Mouse (Mus musculus) intestine, embryonic 16.5 days (tissue): ENCODE results near the gene Il1rapl1. TPM values are rescaled to one million over a fixed set of nuclear protein-coding genes. Genes with fewer than 3 reads are reported as not detected.
"Not testable (repeated sequence)": the region's sequence is repeated elsewhere in the genome, so short reads cannot be mapped to it uniquely, and the experiment has no call there.

Experiments
- ATAC-seq: fragments of 200-750 bp; cut with Nextera tagmentation; 2 replicates; pipeline ENCODE4 v1.8.0; 2017; ENCODE audit warnings: moderate TSS enrichment, moderate library complexity
- H3K27ac ChIP-seq: fragments of 300-500 bp; sonication (generic); 2 replicates; pipeline ENCODE4 v1.5.1; 2014; ENCODE audit warnings: mild to moderate bottlenecking, low read length
- H3K27me3 ChIP-seq: fragments of 300-500 bp; sonication (generic); replicated peaks from 2 replicates; pipeline ENCODE4 v1.6.1; 2014; ENCODE audit warnings: low read length, control low read depth, mixed read lengths; ENCODE audit not compliant: control insufficient read depth, insufficient read depth
- H3K36me3 ChIP-seq: fragments of 300-500 bp; sonication (generic); 2 replicates; pipeline ENCODE4 v1.6.1; 2014; ENCODE audit warnings: low read length, control low read depth; ENCODE audit not compliant: control insufficient read depth, insufficient read depth
- H3K4me1 ChIP-seq: fragments of 300-500 bp; sonication (generic); 2 replicates; pipeline ENCODE4 v1.6.1; 2014; ENCODE audit warnings: low read length, control low read depth, mixed read lengths; ENCODE audit not compliant: control insufficient read depth, insufficient read depth
- H3K4me2 ChIP-seq: fragments of 300-500 bp; sonication (generic); 2 replicates; pipeline ENCODE4 v1.6.1; 2014; ENCODE audit warnings: low read depth, low read length, control low read depth
- H3K4me3 ChIP-seq: fragments of 300-500 bp; sonication (generic); 2 replicates; pipeline ENCODE4 v1.5.1; 2014; ENCODE audit warnings: mild to moderate bottlenecking, low read length
- H3K9ac ChIP-seq: fragments of 300-500 bp; sonication (generic); 2 replicates; pipeline ENCODE4 v1.6.1; 2014; ENCODE audit warnings: low read depth, low read length
- H3K9me3 ChIP-seq: fragments of 300-500 bp; sonication (generic); 2 replicates; pipeline ENCODE4 v1.6.1; 2016; ENCODE audit warnings: low read length, control low read depth; ENCODE audit not compliant: control insufficient read depth
- WGBS: fragments of 180-500 bp; shearing (Covaris S2); extraction: QIAGEN DNeasy Blood & Tissue Kit; methylation state at CpG from one replicate; pipeline ENCODE4 v1.1.7; 2014; 5-methylcytosine and 5-hydroxymethylcytosine counted together
- polyA plus RNA-seq: library from polyadenylated mRNA; unstranded; fragments of >200 nt; fragmentation: Nextera tagmentation; extraction: Ambion mirVana; gene quantifications from 2 replicates; pipeline ENCODE4 v1.2.1, GENCODE M21; 2015

The Il1rapl1 gene
- polyA plus RNA-seq, 1 experiment from 2014 or later, result 0.39 TPM

DNA sequence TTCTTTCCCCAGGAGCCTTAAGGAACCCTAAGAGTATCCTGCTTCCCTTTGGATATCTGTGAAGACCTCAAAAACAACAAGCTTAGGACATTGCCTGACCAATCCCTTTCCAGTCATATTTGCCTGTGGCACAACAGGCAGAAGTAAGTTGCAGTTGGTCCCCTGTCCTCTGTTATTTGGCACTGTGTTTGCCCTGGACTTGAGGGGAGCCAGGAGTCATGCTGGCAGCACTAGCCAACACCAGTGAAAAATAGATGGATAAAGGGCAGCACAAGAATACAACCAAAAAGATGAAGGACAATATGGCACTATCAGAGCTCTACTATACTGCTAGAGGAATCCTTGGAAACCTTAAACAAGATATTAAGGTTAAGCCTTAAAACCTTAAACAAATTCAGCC is 322.4 kb downstream of the Il1rapl1 start:
- no peak for ATAC-seq
- Histone ChIP-seq H3K36me3 (no peaks in the 10 kb centered on the region), H3K27ac (no peak overlapping the region), H3K4me3 (no peak overlapping the region), H3K27me3 (no peaks in the 10 kb centered on the region), H3K9ac (no peak overlapping the region), H3K4me2 (no peak overlapping the region), H3K9me3 (no peaks in the 10 kb centered on the region), H3K4me1 (no peaks in the 10 kb centered on the region)

GRCm38 (mm10) chrX:87710589-87710988 is 404.9 kb downstream of the Il1rapl1 start:
- no peaks in the 10 kb centered on the region for H3K27me3 ChIP-seq
- H3K27ac ChIP-seq, result no peak overlapping the region
- no peak overlapping the region for H3K4me3 ChIP-seq
- 57% methylated on average over 2 of the region's 2 CpGs for WGBS
- no peak overlapping the region for H3K4me2 ChIP-seq
- no peak overlapping the region for H3K9ac ChIP-seq
- no peaks in the 10 kb centered on the region for H3K9me3 ChIP-seq
- H3K36me3 ChIP-seq, result no peaks in the 10 kb centered on the region
- ATAC-seq, result no peak
- no peaks in the 10 kb centered on the region for H3K4me1 ChIP-seq

- H3K9me3 ChIP-seq, result no peaks in the 10 kb centered on the region
- no peaks in the 10 kb centered on the region for H3K36me3 ChIP-seq
- H3K4me2 ChIP-seq, result no peak overlapping the region
- WGBS, result 82% methylated on average over 1 of the region's 1 CpGs
- H3K4me1 ChIP-seq, result no peaks in the 10 kb centered on the region
- no peak overlapping the region for H3K9ac ChIP-seq
- no peak overlapping the region for H3K27ac ChIP-seq
- H3K27me3 ChIP-seq, result no peaks in the 10 kb centered on the region
- H3K4me3 ChIP-seq, result no peak overlapping the region
- no peak for ATAC-seq
These were observed 451.6 kb downstream of the Il1rapl1 start for GRCm38 (mm10) chrX:87663856-87664255.

DNA sequence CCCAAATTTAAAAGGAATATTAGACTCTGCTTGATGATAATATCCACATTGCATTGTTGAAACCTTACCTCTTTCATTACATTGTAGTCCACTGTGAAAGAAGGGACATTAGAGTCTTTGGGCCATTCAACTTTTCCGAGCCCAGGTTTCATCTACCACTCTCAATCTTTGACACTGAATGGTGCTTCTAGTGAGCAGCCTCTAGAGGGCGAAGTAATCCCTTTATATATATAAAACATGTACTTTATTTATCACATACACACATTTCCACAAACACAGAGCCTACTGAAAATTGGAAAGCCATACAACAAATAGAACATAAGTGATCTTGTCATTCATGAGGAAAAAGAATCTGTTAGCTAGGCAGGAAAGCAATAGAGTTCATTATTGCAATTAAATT is 459.8 kb downstream of the Il1rapl1 start:
- Histone ChIP-seq H3K9ac (no peak overlapping the region), H3K27me3 (no peaks in the 10 kb centered on the region)

GRCm38 (mm10) chrX:87600914-87601313 is 514.5 kb downstream of the Il1rapl1 start:
- no peak overlapping the region for H3K9ac ChIP-seq
- H3K27ac ChIP-seq, result no peak overlapping the region
- H3K27me3 ChIP-seq, result no peaks in the 10 kb centered on the region
- no peak overlapping the region for H3K4me2 ChIP-seq
- no peak overlapping the region for H3K4me3 ChIP-seq
- no peaks in the 10 kb centered on the region for H3K36me3 ChIP-seq
- H3K4me1 ChIP-seq, result no peaks in the 10 kb centered on the region
- no peak for ATAC-seq
- no peaks in the 10 kb centered on the region for H3K9me3 ChIP-seq

More for the DNA sequence above, 459.8 kb downstream of the Il1rapl1 start:
- H3K4me2 ChIP-seq, result no peak overlapping the region
- H3K27ac ChIP-seq, result no peak overlapping the region
- WGBS, result 31% methylated on average over 2 of the region's 2 CpGs
- no peaks in the 10 kb centered on the region for H3K4me1 ChIP-seq
- no peak overlapping the region for H3K4me3 ChIP-seq
- H3K36me3 ChIP-seq, result no peaks in the 10 kb centered on the region
- no peak for ATAC-seq
- no peaks in the 10 kb centered on the region for H3K9me3 ChIP-seq

DNA sequence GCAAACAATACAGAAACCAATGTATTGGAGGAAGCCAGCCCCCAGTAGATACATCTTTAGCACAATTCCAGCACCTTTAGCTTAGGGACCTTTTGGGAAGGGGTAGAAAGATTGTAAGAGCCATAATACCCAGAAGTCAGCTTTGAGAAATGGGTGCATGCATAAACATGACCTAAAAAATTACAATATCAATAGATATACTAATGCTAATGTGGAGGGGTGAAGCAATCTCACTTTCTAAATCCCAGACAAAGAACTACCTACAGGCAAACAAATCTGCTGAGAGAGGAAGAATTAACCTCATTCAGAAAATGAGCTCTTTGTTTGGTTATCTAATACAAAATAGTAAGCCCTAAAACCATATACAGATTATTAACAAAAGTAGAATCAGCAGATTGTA is 607.4 kb downstream of the Il1rapl1 start:
- no peak for ATAC-seq
- Histone ChIP-seq H3K4me3 (no peak overlapping the region), H3K4me2 (no peak overlapping the region), H3K4me1 (no peaks in the 10 kb centered on the region), H3K9ac (no peak overlapping the region), H3K27me3 (no peaks in the 10 kb centered on the region), H3K36me3 (no peaks in the 10 kb centered on the region), H3K9me3 (no peaks in the 10 kb centered on the region), H3K27ac (no peak overlapping the region)

- no peaks in the 10 kb centered on the region for H3K36me3 ChIP-seq
- H3K27me3 ChIP-seq, result no peaks in the 10 kb centered on the region
- H3K27ac ChIP-seq, result no peak overlapping the region
- no peak overlapping the region for H3K4me2 ChIP-seq
- H3K9me3 ChIP-seq, result no peaks in the 10 kb centered on the region
- H3K4me1 ChIP-seq, result no peaks in the 10 kb centered on the region
- WGBS, result 80% methylated on average over 5 of the region's 5 CpGs
- H3K4me3 ChIP-seq, result no peak overlapping the region
- H3K9ac ChIP-seq, result no peak overlapping the region
- no peak for ATAC-seq
These were observed 612.8 kb downstream of the Il1rapl1 start for GRCm38 (mm10) chrX:87502604-87503003.

DNA sequence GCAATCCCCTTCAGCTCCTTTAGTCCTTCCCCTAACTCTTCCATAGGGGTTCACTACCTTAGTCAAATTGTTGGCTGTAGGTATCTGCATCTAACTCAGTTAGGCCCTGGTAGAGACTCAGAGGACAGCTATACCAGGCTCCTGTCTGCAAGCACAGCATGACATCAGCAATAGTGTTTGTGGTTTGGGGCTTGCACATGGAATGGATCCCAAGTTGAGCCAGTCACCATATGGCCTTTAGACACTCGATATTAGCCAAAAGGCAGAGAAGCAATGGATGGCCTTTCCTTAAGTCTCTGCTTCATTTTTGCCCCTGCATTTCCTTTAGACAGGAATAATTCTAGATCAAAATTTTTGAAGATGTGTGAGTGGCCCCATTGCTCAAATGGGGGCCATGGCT is 632.0 kb downstream of the Il1rapl1 start:
- Histone ChIP-seq H3K9ac (no peak overlapping the region), H3K4me2 (no peak overlapping the region), H3K36me3 (no peaks in the 10 kb centered on the region), H3K4me3 (no peak overlapping the region), H3K4me1 (no peaks in the 10 kb centered on the region), H3K9me3 (no peaks in the 10 kb centered on the region), H3K27me3 (no peaks in the 10 kb centered on the region), H3K27ac (no peak overlapping the region)
- 73% methylated on average over 1 of the region's 1 CpGs for WGBS
- no peak for ATAC-seq

- not testable (repeated sequence) for H3K4me1 ChIP-seq, H3K9ac ChIP-seq, H3K9me3 ChIP-seq, H3K27me3 ChIP-seq, H3K27ac ChIP-seq, H3K4me3 ChIP-seq, H3K4me2 ChIP-seq, H3K36me3 ChIP-seq
- peak; percentile 83 for ATAC-seq
- 69% methylated on average over 11 of the region's 11 CpGs for whole genome bisulfite sequencing
These were observed 877.3 kb downstream of the Il1rapl1 start for GRCm38 (mm10) chrX:87238191-87238590.

- H3K9ac ChIP-seq, result no peak overlapping the region
- H3K27ac ChIP-seq, result no peak overlapping the region
- no peaks in the 10 kb centered on the region for H3K36me3 ChIP-seq
- H3K27me3 ChIP-seq, result no peaks in the 10 kb centered on the region
- H3K9me3 ChIP-seq, result no peaks in the 10 kb centered on the region
- no peak overlapping the region for H3K4me2 ChIP-seq
- H3K4me3 ChIP-seq, result no peak overlapping the region
- H3K4me1 ChIP-seq, result no peaks in the 10 kb centered on the region
- ATAC-seq, result no peak
These were observed 890.2 kb downstream of the Il1rapl1 start for GRCm38 (mm10) chrX:87225280-87225679.
